Mouse (Mus musculus) stomach, postnatal 0 days (tissue): ENCODE measurements around the gene Pofut1.

ENCODE experiments used
- CTCF ChIP-seq: IDR thresholded peaks from 2 replicates; pipeline ENCODE4 v1.5.1; 2016; ENCODE audit warnings: antibody characterized with exemption, low read depth, mild to moderate bottlenecking, moderate library complexity
- EP300 ChIP-seq: optimal IDR thresholded peaks from 2 replicates; pipeline ENCODE3; 2016; ENCODE audit warnings: antibody characterized with exemption

GRCm38 (mm10) chr2:153218516-153218915 lies 22.8 kb upstream of the Pofut1 start:
- TF ChIP-seq CTCF: no peak
- no peak for TF ChIP-seq EP300
